Mouse (Mus musculus) cerebral cortex, adult 2 months (tissue): ENCODE results near the gene Mob1a.

ENCODE experiments used
- WGBS: fragments of 180-500 bp; shearing (Covaris S2); methylation state at CpG from one replicate; pipeline ENCODE4 v1.1.7; 2018; 5-methylcytosine and 5-hydroxymethylcytosine counted together

Mob1a gene

DNA sequence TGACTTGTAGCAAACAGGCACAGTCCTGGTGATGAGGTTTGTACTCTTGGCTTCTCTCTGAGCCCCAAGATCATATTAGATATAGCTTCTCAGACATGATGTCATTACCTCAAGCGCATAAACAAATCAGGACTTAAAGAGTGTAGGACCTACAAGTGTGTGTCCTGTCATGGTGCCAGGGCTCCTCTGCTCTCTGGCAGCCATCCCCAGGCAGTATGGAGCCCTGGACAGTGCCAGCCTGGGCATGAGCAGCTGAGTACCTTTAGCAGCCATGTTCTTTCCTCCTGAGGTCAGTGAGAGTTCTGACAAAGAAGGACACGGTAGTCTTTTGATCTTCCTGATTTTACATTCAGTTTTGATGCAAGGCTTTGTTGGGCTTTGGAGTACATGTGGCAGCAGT, 17.1 kb downstream of the Mob1a start:
- 71% methylated on average over 2 of the region's 2 CpGs for WGBS

DNA sequence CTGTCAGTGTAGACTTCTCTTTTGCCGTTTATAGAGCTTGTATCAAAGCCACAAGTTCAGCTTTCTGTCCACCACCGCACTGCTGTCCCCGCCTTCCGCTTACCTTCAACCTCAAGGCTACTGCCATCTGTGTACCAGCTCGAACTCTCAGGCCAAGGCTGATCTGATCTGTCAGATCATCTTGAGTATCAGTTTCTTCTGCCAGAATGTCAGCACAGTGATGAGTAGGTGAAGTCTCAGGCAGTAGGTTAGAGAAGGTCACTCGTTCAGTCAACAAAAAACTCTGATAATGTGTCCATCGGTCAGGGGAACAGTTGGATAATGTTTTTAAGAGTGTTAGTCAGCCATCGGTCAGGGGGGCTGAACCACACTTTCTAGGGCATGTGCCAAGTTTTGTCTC, 19.5 kb downstream of the Mob1a start:
- 93% methylated on average over 8 of the region's 8 CpGs for WGBS

DNA sequence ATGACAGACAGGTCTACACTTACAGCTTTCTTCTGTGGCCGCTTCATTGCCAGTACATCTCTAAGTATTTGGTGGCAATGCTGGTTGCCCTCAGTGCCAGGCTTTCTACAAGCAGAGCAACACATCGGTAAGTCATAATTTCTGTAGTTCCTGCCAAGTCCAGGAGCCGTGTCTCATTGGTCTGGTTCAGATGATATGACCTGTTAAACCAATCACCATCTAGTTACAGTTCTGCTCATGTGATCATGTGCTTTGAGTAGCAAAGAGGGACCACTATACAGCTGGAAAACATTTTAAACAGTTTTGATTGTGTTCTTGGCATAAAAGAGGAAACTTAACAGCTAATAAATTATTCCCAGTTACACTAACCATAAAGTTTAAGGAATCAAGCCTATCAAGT, 22.1 kb downstream of the Mob1a start:
- 77% methylated on average over 3 of the region's 3 CpGs for WGBS

DNA sequence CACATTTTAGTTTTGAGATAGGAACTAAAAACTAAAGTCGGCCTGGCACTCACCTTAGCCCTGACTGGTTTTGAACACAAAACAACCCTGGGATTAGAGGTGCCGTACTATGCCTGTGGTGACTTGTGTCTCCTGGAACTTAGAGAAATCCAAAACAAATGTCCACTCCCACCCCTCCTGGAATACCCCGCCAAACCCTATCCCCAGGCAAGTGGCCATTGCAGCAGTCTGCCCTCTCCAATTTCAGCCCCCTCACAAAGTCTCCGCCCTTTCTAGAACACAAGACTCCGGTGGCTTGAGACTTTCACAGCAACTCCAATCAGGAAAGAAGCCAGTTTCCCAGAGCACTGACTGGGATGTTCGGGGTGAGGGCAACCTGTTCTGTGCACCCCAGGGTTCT, 23.1 kb downstream of the Mob1a start, which contains the start of gene Bola3:
Gene Bola3, plus strand, starts transcription at position 275 of the 400 bp plus-strand sequence.
- WGBS = 22% methylated on average over 6 of the region's 6 CpGs

GRCm38 (mm10) chr6:83349274-83349958, 23.6 kb downstream of the Mob1a start:
- WGBS = under 1% methylated on average over 53 of the region's 53 CpGs

DNA sequence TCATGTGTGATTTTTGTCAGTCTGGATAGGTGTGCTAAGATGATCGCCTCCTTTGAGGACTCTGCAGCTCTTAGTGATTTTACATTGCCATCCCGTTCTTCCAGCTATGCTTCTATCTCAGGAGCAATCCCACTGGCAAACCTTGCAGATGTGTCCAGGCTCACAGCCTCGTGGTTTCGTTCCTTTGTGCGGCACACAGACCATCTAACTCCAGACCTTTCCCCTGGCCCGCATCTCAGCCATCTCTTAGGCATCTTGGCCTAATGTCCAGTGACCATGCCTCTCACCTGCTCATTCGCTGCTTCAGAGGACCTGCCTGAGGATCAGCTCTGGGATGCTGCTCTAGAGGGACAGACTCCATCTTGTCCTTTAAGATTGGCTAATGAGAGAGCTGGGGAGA, 24.4 kb downstream of the Mob1a start:
- WGBS = 74% methylated on average over 7 of the region's 7 CpGs

- WGBS = 82% methylated on average over 16 of the region's 16 CpGs
These were observed 25.1 kb downstream of the Mob1a start for GRCm38 (mm10) chr6:83350851-83351405.

DNA sequence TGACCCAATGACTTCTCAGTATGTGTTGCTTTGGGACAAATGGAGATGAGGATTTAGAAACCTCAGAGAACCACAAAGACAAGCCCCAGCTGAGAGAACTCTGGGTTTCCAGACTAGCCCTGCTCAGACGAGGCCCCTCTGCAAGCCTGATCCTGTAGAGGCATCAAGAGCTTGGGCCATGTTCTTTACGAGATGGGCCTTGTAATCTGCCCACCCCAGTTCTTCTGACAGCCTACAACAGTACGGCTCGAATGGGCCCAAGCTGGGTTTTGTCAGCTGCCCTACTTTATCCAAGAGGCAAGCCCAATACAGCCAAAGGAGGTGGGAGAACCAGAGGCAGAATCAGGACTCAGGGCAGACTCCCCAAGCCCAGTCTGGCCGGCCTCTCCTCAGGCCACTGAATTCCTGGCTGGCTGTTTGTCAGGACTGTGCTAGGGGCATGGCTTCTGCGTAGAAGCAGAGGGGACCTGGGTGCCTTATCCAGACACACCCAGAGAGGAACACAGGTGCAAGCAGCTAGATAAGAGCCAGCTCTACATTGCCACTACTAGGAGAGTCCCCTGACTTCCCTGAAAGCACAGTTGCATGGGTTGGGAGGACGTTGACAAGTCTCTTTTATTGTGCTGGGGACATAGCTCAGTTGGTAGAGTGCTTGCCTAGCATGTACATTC, 25.8 kb downstream of the Mob1a start:
- WGBS = 77% methylated on average over 7 of the region's 7 CpGs

- 76% methylated on average over 24 of the region's 24 CpGs for WGBS
These were observed 27.0 kb downstream of the Mob1a start for GRCm38 (mm10) chr6:83352666-83353410.

DNA sequence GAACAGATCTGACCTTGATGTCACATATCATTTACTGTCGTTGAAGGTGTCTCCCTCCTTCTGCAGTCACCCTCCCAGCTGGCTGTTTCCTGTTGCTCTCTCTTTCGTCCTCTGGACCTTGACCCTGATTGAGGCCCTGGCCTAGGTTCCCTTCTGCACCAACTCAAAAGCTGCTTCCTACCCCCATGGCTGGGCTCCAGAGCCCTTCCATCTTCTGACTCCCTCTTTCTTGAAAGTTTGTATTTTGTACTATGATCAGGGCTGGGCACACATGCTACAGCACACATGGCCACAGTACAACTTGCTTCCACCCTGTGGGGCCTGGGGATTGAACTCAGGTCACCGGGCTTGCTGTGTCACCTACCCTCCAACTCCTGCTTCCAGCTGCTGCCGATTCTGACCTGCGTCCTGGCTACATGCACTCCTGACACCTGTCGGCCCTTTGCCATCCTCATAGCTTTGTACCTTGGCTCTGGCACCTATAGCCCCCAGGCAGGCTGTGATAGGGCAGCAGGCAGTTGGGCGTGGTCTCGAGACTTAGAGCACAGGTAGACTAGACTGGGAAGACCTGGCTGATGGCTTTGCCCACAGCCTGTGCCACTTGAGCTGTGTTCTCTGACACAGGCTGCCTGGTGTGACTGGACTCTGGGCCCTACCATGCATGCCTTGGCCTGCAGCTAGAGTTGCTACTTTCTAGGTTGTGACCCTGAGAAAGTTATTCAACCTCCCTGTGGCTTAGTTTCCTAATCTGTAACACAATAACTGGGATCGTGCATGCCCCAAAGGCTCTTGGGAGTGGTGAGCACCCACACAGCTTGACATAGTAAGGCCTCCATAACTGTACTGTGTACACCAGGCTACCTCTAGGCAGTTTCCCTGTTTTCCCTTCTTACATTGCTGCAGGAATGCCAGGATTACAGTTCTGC, 29.3 kb downstream of the Mob1a start:
- WGBS = 76% methylated on average over 9 of the region's 9 CpGs

DNA sequence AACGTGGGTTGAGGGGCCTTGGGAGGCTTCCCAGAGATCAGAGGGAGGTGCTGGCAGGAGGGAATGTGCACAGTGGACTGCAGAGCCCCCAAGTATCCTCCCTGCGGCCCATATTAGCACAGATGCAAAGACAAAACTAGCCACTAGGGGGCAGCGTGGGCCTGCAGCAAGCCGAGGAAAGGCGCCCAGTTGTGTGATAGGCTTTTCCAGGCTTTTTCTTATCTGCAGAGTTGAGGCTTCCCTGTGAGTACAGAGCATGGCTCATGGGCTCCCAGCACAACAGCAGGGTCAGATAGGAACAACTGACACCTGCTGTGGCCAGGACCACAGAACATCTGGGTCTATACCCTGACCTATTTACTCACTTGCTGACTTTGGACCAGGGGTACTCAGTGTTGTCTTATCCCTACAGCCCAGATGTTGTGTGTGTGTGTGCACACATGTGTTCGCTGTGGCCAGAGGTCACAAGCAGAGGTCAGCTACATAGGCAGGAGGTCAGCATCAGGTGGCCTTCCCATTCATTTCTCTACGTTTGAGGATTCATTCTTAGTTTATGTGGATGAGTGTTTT, 30.8 kb downstream of the Mob1a start:
- WGBS = 19% methylated on average over 7 of the region's 7 CpGs

- 86% methylated on average over 10 of the region's 10 CpGs for WGBS
These were observed 31.6 kb downstream of the Mob1a start for GRCm38 (mm10) chr6:83357436-83357835.

DNA sequence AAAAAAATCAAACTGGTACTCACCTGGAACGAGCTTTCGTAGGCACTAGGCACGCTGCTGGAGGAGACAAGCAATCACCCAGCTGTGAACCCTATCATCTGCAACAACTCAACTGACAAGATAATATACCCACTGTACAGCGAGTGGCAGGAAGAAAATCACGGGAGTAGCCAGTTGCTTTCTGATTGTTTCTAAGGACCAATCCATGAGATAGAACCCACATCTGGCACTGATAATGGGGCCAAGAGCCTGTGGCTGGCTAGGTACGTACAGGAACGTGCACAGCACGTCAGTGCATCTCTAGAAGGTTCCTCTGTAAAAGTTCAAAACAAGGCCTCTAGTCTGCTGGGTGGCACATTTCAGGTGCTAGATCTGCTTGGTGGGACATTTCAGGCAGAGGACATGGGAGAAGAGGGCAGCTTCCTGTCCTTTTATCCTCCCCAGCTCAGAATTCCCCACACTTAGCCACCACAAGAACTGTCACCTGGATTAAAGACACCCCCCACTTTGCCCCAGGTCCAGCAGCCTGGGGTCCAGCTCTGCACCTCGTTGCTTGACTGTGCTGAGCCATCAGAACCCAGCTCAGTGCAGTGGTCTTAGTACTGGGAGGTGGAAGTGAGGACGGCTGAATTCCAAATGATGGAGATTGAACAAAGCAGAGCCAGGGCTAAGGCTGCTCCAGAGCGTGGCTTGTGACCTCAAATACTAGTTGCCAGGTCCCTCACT, 35.9 kb downstream of the Mob1a start:
- 84% methylated on average over 11 of the region's 11 CpGs for WGBS

DNA sequence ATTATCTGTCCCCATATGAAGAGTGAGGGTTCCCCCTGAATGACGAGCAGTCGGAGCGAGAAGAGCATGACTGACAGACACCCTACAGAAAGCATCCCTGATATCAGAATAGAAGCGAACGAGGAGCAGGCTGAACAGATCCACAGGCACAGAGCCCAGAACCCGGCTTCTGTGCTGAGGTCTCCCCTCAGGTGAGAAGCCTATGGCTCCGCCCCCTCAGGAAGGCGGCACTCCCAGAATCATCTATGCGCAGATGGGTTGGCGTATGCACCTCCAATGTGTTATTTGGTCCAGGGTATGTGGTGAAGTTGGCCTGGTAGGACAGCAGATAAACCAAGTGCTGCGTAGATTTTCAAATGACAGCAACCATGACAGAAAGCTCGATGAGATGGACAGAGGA, 37.3 kb downstream of the Mob1a start:
- 69% methylated on average over 12 of the region's 12 CpGs for WGBS

DNA sequence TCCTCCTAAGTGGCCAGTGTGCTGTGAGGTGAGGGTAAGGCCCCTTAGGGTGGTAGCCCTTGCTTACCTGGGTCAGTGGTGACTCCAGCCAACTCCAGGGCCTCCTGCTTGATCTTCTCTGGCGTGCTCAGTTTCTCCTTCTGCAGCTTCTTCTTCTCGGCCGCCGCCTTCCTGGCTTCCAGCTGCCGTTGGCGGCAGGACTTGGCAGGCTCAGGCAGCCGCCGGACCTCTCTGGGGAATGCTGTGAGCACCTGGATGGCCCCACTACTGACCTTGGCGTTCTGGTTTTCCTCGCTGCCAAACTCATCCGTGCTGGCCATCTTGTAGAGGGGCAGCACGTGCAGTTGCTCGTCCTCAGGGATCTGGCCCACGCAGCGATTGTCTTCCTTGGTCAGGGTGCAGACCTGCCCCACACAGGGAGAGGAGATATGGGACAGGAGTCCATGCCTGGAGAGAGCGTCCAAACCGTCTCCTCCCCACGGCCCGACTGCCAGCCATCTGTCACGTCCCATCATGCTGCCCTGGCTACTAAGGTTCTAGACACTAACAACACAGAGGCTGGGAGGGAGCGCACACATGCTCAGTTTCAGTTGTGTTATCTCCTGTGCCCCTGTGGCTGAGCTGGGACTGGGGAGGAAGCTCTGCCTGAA, 44.6 kb downstream of the Mob1a start:
- 77% methylated on average over 21 of the region's 21 CpGs for WGBS

GRCm38 (mm10) chr6:83371350-83371749, 45.5 kb downstream of the Mob1a start:
- 65% methylated on average over 3 of the region's 3 CpGs for WGBS

DNA sequence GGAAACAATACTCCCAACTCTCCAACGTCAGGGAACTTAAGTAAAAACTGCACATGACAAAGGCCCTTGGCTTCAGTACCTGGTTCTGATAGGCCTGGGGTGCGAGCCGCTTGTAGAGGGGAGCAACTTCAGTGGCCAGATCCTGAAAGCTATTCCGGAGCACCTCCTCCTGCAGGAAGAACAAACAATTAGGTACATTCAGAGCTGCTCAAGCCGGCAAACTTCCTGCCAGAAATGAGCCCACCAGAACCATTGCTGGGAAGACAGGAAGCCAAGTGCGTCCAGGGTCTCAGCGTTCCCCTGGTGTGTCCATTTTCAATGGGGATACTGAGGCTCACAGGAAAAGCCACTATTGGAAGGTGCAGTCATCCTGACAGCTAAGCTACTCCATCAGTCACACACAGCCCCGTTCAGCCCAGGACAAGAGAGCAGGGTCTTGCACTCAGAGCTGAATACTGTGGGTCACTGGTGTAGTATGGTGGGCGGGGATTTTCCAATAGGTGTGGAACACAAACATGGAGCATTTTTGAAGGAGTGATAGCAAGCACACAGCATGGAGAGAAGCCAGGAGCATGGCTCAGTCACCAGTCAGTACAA, 48.0 kb downstream of the Mob1a start:
- WGBS = 78% methylated on average over 9 of the region's 9 CpGs

GRCm38 (mm10) chr6:83381510-83382491, 56.0 kb downstream of the Mob1a start:
- 63% methylated on average over 10 of the region's 10 CpGs for WGBS
